Mouse (Mus musculus) neural tube, embryonic 11.5 days (tissue): ENCODE data around the gene Mrfap1. TPM values are rescaled to one million over a fixed set of nuclear protein-coding genes. Genes with fewer than 3 reads are reported as not detected.

Source experiments
- ATAC-seq: fragments of 200-750 bp; cut with Nextera tagmentation; 2 replicates; pipeline ENCODE4 v1.8.0; 2017; ENCODE audit warnings: moderate number of reproducible peaks, mild to moderate bottlenecking, moderate TSS enrichment, moderate library complexity; ENCODE audit not compliant: insufficient read depth, low FRiP score, low TSS enrichment
- DNase-seq: peaks from one replicate; pipeline ENCODE4 v3.0.0-alpha.2; 2015; ENCODE audit warnings: low spot score
- H3K27ac ChIP-seq: fragments of 300-500 bp; sonication (generic); 2 replicates; pipeline ENCODE4 v1.5.1; 2014; ENCODE audit warnings: low read depth, mild to moderate bottlenecking, low read length
- H3K27me3 ChIP-seq: fragments of 300-500 bp; sonication (generic); 2 replicates; pipeline ENCODE4 v1.6.1; 2014; ENCODE audit warnings: mild to moderate bottlenecking, low read length, mixed read lengths; ENCODE audit not compliant: control insufficient read depth, insufficient read depth
- H3K36me3 ChIP-seq: fragments of 300-500 bp; sonication (generic); 2 replicates; pipeline ENCODE4 v1.6.1; 2014; ENCODE audit warnings: mild to moderate bottlenecking, low read length, moderate library complexity, mixed read lengths; ENCODE audit not compliant: control insufficient read depth, insufficient read depth
- H3K4me1 ChIP-seq: fragments of 300-500 bp; sonication (generic); 2 replicates; pipeline ENCODE4 v1.6.1; 2014; ENCODE audit warnings: low read length, mixed read lengths; ENCODE audit not compliant: control insufficient read depth, insufficient read depth
- H3K4me2 ChIP-seq: fragments of 300-500 bp; sonication (generic); 2 replicates; pipeline ENCODE4 v1.6.1; 2014; ENCODE audit warnings: low read depth, mild to moderate bottlenecking, moderate library complexity
- H3K4me3 ChIP-seq: fragments of 300-500 bp; sonication (generic); 2 replicates; pipeline ENCODE4 v1.5.1; 2014; ENCODE audit warnings: low read depth, low read length
- H3K9ac ChIP-seq: fragments of 300-500 bp; sonication (generic); 2 replicates; pipeline ENCODE4 v1.6.1; 2014; ENCODE audit warnings: mild to moderate bottlenecking, low read length
- H3K9me3 ChIP-seq: fragments of 300-500 bp; sonication (generic); 2 replicates; pipeline ENCODE4 v1.6.1; 2016; ENCODE audit warnings: low read length; ENCODE audit not compliant: control insufficient read depth
- WGBS: fragments of 180-500 bp; shearing (Covaris S2); extraction: QIAGEN DNeasy Blood & Tissue Kit; methylation state at CpG from one replicate; pipeline ENCODE4 v1.1.7; 2014; 5-methylcytosine and 5-hydroxymethylcytosine counted together
- polyA plus RNA-seq: library from polyadenylated mRNA; unstranded; fragments of >200 nt; fragmentation: Nextera tagmentation; extraction: Ambion mirVana; gene quantifications from 2 replicates; pipeline ENCODE4 v1.2.1, GENCODE M21; 2014

The Mrfap1 gene
- polyA plus RNA-seq, 1 experiment from 2014 or later, result 570 TPM

- peak within 1 kb of the TSS; percentile 74 for H3K9ac ChIP-seq
- DNase-seq, result peak; percentile 95
- ATAC-seq, result peak; percentile 88
- no peaks in the 10 kb centered on the region for H3K9me3 ChIP-seq
- H3K4me3 ChIP-seq, result peak within 1 kb of the TSS; percentile 64
- 4% methylated on average over 46 of the region's 46 CpGs for WGBS
- 0 out of 2 replicates have a peak, but pooled peaks cover 4% of the 10 kb centered on the region for H3K4me1 ChIP-seq
- H3K36me3 ChIP-seq, result no peaks in the 10 kb centered on the region
- H3K4me2 ChIP-seq, result peak within 1 kb of the TSS; percentile 82
- H3K27me3 ChIP-seq, result no peaks in the 10 kb centered on the region
- H3K27ac ChIP-seq, result no peak within 1 kb of the TSS
These were observed 33.6 kb upstream of the Mrfap1 start, which contains the start of gene Man2b2 for GRCm38 (mm10) chr5:36829913-36830879. Gene Man2b2, minus strand, starts transcription at chr5:36830653.

DNA sequence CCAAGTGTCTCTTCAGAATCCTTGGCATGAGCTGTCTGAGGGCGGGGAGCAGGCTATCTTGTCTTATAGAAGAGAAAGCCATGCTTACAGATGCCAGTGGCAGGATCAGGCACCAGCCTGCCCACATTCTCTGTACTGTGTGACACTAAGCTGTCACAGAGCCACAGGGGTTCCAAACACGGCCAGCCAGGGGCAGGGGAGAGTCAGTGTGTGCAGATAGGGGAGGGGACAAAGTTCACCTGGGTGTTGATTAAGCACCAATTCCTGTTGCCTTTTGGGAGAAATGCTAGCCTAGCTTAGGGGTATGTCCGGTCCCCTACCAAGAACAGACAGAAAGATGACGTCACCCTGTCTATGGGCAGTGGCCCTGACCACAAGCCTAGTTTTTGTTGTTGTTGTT is 32.5 kb upstream of the Mrfap1 start:
- no peak overlapping the region for H3K4me2 ChIP-seq
- no peak overlapping the region for H3K9ac ChIP-seq
- DNase-seq (no peak), ATAC-seq (no peak)
- 0 out of 2 replicates have a peak, but pooled peaks cover 4% of the 10 kb centered on the region for H3K4me1 ChIP-seq
- no peaks in the 10 kb centered on the region for H3K36me3 ChIP-seq
- no peak overlapping the region for H3K4me3 ChIP-seq
- no peaks in the 10 kb centered on the region for H3K27me3 ChIP-seq
- no peaks in the 10 kb centered on the region for H3K9me3 ChIP-seq
- 75% methylated on average over 4 of the region's 4 CpGs for WGBS
- H3K27ac ChIP-seq, result no peak overlapping the region

GRCm38 (mm10) chr5:36822907-36823306 is 26.3 kb upstream of the Mrfap1 start:
- DNase-seq, result no peak
- H3K27me3 ChIP-seq, result no peaks in the 10 kb centered on the region
- WGBS, result 85% methylated on average over 4 of the region's 4 CpGs

GRCm38 (mm10) chr5:36820142-36820541 is 23.6 kb upstream of the Mrfap1 start:
- Histone ChIP-seq H3K9me3 (no peaks in the 10 kb centered on the region), H3K9ac (no peak overlapping the region), H3K4me2 (no peak overlapping the region), H3K27me3 (no peaks in the 10 kb centered on the region), H3K27ac (no peak overlapping the region), H3K4me1 (no peaks in the 10 kb centered on the region), H3K36me3 (peaks cover 3% of the 10 kb centered on the region), H3K4me3 (no peak overlapping the region)
- WGBS, result 50% methylated on average over 6 of the region's 6 CpGs
- ATAC-seq (no peak), DNase-seq (peak; percentile 64)

More at GRCm38 (mm10) chr5:36822907-36823306, 26.3 kb upstream of the Mrfap1 start:
- H3K4me3 ChIP-seq, result no peak overlapping the region
- H3K9ac ChIP-seq, result no peak overlapping the region
- H3K36me3 ChIP-seq, result peaks cover 3% of the 10 kb centered on the region
- no peaks in the 10 kb centered on the region for H3K9me3 ChIP-seq
- no peaks in the 10 kb centered on the region for H3K4me1 ChIP-seq
- no peak overlapping the region for H3K4me2 ChIP-seq
- no peak for ATAC-seq
- no peak overlapping the region for H3K27ac ChIP-seq

DNA sequence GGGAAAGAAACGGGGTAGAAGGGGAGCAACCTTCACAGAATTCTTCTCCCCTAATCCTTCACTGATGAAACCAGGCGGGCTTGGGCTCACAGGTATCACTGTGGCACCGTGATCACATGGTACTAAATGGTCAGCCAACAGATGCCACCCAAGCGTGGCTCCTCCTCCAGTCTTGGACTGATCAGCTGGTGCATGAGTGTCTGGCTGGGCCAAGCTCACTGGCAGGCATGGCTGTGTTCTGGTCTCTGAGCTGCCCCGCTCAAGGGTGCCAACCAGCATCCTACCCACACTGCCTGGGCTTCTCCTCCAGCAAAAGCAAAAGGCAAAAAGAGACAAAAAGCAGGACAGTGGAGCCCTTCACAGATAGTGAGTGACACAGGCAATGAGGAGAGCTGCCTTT is 23.2 kb upstream of the Mrfap1 start:
- no peaks in the 10 kb centered on the region for H3K4me1 ChIP-seq
- H3K4me2 ChIP-seq, result no peak overlapping the region
- H3K9me3 ChIP-seq, result no peaks in the 10 kb centered on the region
- H3K27me3 ChIP-seq, result no peaks in the 10 kb centered on the region
- no peak overlapping the region for H3K4me3 ChIP-seq
- no peak overlapping the region for H3K9ac ChIP-seq
- WGBS, result 89% methylated on average over 5 of the region's 5 CpGs
- DNase-seq (no peak), ATAC-seq (no peak)
- H3K36me3 ChIP-seq, result peaks cover 3% of the 10 kb centered on the region
- H3K27ac ChIP-seq, result no peak overlapping the region

- no peak overlapping the region for H3K4me2 ChIP-seq
- no peaks in the 10 kb centered on the region; the same call in 1 of the 2 replicates for H3K36me3 ChIP-seq
- H3K9ac ChIP-seq, result no peak overlapping the region
- WGBS, result 70% methylated on average over 3 of the region's 3 CpGs
- ATAC-seq (no peak), DNase-seq (no peak)
- no peak overlapping the region for H3K27ac ChIP-seq
- H3K27me3 ChIP-seq, result no peaks in the 10 kb centered on the region
- H3K4me1 ChIP-seq, result no peaks in the 10 kb centered on the region
- H3K9me3 ChIP-seq, result no peaks in the 10 kb centered on the region
- H3K4me3 ChIP-seq, result no peak overlapping the region
These were observed 21.2 kb upstream of the Mrfap1 start for GRCm38 (mm10) chr5:36817738-36818137.

DNA sequence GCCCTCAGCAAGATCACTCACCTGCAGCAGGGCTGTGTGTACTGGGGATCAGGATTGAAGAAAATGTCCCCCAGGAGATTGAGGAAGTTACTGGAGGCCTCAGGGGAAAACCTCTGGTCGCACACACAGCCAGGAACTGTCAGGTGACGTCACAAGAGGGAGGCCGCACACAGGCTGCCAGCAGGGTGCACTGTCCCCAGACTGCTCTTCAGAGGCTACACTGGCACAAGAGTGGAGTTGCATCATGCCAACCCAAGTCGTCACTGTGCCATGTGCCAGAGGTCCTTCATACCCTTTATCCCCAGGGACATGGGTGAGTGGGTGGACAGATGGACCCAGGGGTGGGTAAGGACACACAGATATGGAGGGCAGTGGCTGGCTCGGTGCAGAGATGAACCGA is 18.0 kb upstream of the Mrfap1 start:
- Histone ChIP-seq H3K9ac (no peak overlapping the region), H3K36me3 (no peaks in the 10 kb centered on the region), H3K4me2 (no peak overlapping the region), H3K4me1 (no peaks in the 10 kb centered on the region), H3K27me3 (no peaks in the 10 kb centered on the region), H3K4me3 (no peak overlapping the region), H3K9me3 (no peaks in the 10 kb centered on the region), H3K27ac (no peak overlapping the region)
- ATAC-seq, result no peak
- no peak for DNase-seq
- 81% methylated on average over 6 of the region's 6 CpGs for WGBS

DNA sequence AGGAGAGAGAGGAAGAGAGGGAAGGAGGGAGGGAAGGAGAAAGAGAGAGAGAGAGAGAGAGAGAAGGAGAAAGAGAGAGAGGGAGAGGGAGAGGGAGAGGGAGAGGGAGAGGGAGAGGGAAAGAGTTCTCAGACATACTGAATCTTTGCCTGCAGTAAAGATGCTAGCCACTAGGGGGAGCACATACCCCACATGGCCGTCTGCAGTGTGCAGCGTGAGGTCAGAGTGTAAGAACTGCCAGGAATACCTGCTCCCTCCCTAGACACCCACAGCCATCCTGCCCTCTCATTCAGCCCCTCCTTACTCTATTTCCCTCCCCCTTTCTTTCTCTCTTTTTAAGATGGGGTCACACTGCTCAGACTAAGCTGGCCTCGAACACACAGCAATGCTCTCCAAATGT is 14.8 kb upstream of the Mrfap1 start:
- H3K9me3 ChIP-seq, result no peaks in the 10 kb centered on the region
- H3K27me3 ChIP-seq, result no peaks in the 10 kb centered on the region
- WGBS, result 29% methylated on average over 3 of the region's 3 CpGs
- ATAC-seq (no peak), DNase-seq (peak; percentile 60)
- no peak overlapping the region for H3K4me2 ChIP-seq
- no peaks in the 10 kb centered on the region; the same call in 1 of the 2 replicates for H3K36me3 ChIP-seq
- no peak overlapping the region for H3K4me3 ChIP-seq
- no peak overlapping the region for H3K9ac ChIP-seq
- H3K4me1 ChIP-seq, result no peaks in the 10 kb centered on the region
- no peak overlapping the region for H3K27ac ChIP-seq

DNA sequence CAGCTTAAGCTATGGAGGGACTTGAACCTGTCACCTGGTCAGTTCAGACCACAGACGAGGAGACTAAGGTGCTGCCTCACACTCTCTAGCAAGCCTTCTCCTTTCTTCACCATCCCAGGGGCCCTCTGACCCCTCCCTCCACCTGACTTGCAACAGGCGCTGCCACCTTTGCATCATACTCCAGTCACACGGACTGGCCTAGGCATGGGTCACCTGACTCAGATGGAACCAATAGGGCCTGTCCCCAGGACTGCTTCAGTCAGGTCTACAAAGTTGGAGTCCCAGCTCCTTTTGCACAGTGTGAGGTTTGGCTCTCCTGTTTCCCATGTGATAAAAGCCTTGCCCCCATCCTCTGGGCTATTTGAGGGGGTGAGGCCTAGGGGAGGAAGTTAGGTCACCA is 14.1 kb upstream of the Mrfap1 start:
- no peak for DNase-seq
- no peak for ATAC-seq
- H3K4me1 ChIP-seq, result no peaks in the 10 kb centered on the region
- H3K36me3 ChIP-seq, result no peaks in the 10 kb centered on the region; the same call in 1 of the 2 replicates
- no peak overlapping the region for H3K27ac ChIP-seq
- 87% methylated on average over 3 of the region's 3 CpGs for WGBS
- H3K4me3 ChIP-seq, result no peak overlapping the region
- H3K9me3 ChIP-seq, result no peaks in the 10 kb centered on the region
- H3K27me3 ChIP-seq, result no peaks in the 10 kb centered on the region
- H3K4me2 ChIP-seq, result no peak overlapping the region
- H3K9ac ChIP-seq, result no peak overlapping the region
